Mouse (Mus musculus) mouse embryonic stem cell (cell line): Measurements from ENCODE around the gene Scaf1.

Source experiments
- in situ Hi-C, 2 experiments: fragments of 300-500 bp; cut with MboI; formaldehyde crosslinking; loops; 1 replicate in 1 of 2; 3 replicates in 1 of 2; pipeline ENCODE4 v1.14.3; 2019 to 2020; ENCODE audit warnings: low sequenced_read_pairs in 2 of 2, low pct_unique_long_range_greater_than_20kb in 1 of 2, mixed read lengths in 1 of 2; ENCODE audit not compliant: unreplicated experiment in 1 of 2

The Scaf1 gene

GRCm38 (mm10) chr7:44965975-44966374 lies 50.2 kb downstream of the Scaf1 start:
- in situ Hi-C loops, result no loop called here

GRCm38 (mm10) chr7:44964990-44965389 lies 51.2 kb downstream of the Scaf1 start:
- in situ Hi-C loops, result no loop called here

GRCm38 (mm10) chr7:44962831-44963230 lies 53.3 kb downstream of the Scaf1 start:
- in situ Hi-C loops, result no loop called here

- in situ Hi-C loops, result no loop called here
Measured at GRCm38 (mm10) chr7:44962337-44962736, 53.8 kb downstream of the Scaf1 start.

- in situ Hi-C loops, result no loop called here
Measured at GRCm38 (mm10) chr7:44960512-44960910, 55.7 kb downstream of the Scaf1 start.

GRCm38 (mm10) chr7:44959874-44960511 lies 56.2 kb downstream of the Scaf1 start:
- in situ Hi-C loops, result loop anchor here in 1 of 2 experiments (10.0 kb wide), 1 partner anchor 235 kb away; no protein-coding TSS in a partner anchor

GRCm38 (mm10) chr7:44959281-44959680 lies 56.9 kb downstream of the Scaf1 start:
- in situ Hi-C loops, result loop anchor here in 1 of 2 experiments (10.0 kb wide), 1 partner anchor 234 kb away; no protein-coding TSS in a partner anchor

GRCm38 (mm10) chr7:44958208-44958607 lies 58.0 kb downstream of the Scaf1 start:
- in situ Hi-C loops, result loop anchor here in 1 of 2 experiments (10.0 kb wide), 1 partner anchor 233 kb away; no protein-coding TSS in a partner anchor

GRCm38 (mm10) chr7:44957183-44957835 lies 58.9 kb downstream of the Scaf1 start:
- in situ Hi-C loops, result loop anchor here in 1 of 2 experiments (10.0 kb wide), 1 partner anchor 233 kb away; no protein-coding TSS in a partner anchor

GRCm38 (mm10) chr7:44956266-44956665 lies 59.9 kb downstream of the Scaf1 start:
- in situ Hi-C loops, result loop anchor here in 1 of 2 experiments (10.0 kb wide), 1 partner anchor 231 kb away; no protein-coding TSS in a partner anchor

- in situ Hi-C loops, result loop anchor here in 1 of 2 experiments (10.0 kb wide), 1 partner anchor 231 kb away; no protein-coding TSS in a partner anchor
Measured at GRCm38 (mm10) chr7:44955628-44956027, 60.5 kb downstream of the Scaf1 start.

GRCm38 (mm10) chr7:44954091-44954885 lies 61.9 kb downstream of the Scaf1 start:
- in situ Hi-C loops, result loop anchor here in 1 of 2 experiments (10.0 kb wide), 1 partner anchor 229 kb away; no protein-coding TSS in a partner anchor

- in situ Hi-C loops, result loop anchor here in 1 of 2 experiments (10.0 kb wide), 1 partner anchor 229 kb away; no protein-coding TSS in a partner anchor
Measured at GRCm38 (mm10) chr7:44953561-44953960, 62.6 kb downstream of the Scaf1 start.
